Mouse (Mus musculus): ENCODE measurements around the gene Ccdc134. TPM values are rescaled to one million over a fixed set of nuclear protein-coding genes. Genes with fewer than 3 reads are reported as not detected.
A peak's percentile ranks its signal among the peaks of the same experiment; 100 is the strongest.

Gene Ccdc134
- polyA plus RNA-seq, 1 experiment from 2014 or later: 12.2 TPM

DNA sequence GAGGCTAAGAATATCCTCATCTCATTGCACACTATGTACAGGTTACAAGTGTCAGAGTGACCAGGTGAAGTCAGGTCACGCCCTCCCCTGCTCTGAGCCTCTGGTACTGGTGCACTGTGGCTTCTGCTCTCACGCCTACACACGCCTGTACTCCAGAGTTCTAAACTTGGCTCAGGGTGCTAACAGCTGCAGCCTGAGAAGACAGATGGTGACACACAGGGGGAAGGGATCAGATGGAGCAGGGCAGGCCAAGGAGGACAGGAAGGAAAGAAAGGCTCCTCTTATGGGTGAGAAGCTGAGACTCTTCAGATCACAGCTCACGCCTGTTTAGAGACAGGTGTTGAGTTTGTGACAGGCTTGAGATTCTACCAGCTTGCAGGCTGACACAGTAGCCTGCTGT is 7.7 kb downstream of the Ccdc134 start:
- peak; percentile 17; the same call in 1 of the 2 replicates for ATAC-seq
- Histone ChIP-seq H3K27me3 (replicated peaks) (no peaks in the 10 kb centered on the region), H3K9ac (no peak overlapping the region), H3K27ac (no peak overlapping the region), H3K36me3 (peaks cover 42% of the 10 kb centered on the region), H3K4me3 (no peak overlapping the region), H3K4me1 (peaks cover 13% of the 10 kb centered on the region), H3K4me2 (no peak overlapping the region), H3K9me3 (replicated peaks) (no peaks in the 10 kb centered on the region)
- WGBS (ENCODE audit: insufficient replicate concordance): 84% methylated on average over 4 of the region's 4 CpGs

DNA sequence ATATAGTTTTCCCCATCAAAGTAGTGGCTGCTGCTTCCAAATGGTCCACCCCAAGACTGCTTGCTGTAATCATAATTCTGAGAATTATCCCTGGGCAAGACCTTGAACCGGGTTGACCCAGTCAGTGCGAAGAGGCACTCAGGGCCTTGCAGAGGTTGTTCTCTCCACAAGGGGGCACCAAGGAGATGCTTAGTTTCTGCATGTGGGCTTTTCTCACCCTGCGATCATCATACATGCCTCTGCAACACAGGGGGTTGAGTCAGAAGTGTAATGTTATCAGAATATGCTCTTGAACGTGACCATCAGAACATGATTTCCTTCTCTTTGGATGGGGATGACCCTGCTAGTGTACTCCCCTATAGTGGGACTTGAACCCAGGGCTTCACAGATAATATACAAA is 10.8 kb downstream of the Ccdc134 start:
- no peak overlapping the region for H3K9ac ChIP-seq
- H3K4me2 ChIP-seq: no peak overlapping the region
- peak; percentile 57; the same call in 1 of the 2 replicates for ATAC-seq
- H3K4me3 ChIP-seq: no peak overlapping the region
- 51% methylated on average over 4 of the region's 4 CpGs for WGBS (ENCODE audit: insufficient replicate concordance)
- peaks cover 31% of the 10 kb centered on the region for H3K36me3 ChIP-seq
- H3K27me3 ChIP-seq (replicated peaks): no peaks in the 10 kb centered on the region
- peaks cover 18% of the 10 kb centered on the region for H3K4me1 ChIP-seq
- no peak overlapping the region for H3K27ac ChIP-seq
- H3K9me3 ChIP-seq (replicated peaks): no peaks in the 10 kb centered on the region

DNA sequence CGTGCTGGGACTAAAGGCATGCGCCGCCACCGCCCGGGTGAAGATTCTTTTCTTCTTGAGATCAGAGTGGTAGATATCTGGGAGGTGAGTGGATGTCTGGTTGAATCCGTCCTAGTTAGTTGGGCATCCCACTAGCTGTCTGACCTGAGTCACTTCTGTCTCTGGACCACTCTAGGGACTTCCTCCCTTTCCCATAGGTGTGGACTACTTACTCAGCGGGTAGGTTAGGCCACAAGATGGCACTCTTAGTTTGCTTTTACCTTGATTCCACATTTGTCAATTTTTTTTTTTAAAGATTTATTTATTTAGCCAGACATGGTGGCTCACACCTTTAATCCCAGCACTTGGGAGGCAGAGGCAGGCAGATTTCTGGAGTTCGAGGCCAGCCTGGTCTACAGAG is 11.5 kb downstream of the Ccdc134 start:
- Histone ChIP-seq H3K4me2 (no peak overlapping the region), H3K4me1 (peaks cover 23% of the 10 kb centered on the region), H3K27ac (no peak overlapping the region), H3K9me3 (replicated peaks) (no peaks in the 10 kb centered on the region), H3K4me3 (no peak overlapping the region), H3K27me3 (replicated peaks) (no peaks in the 10 kb centered on the region), H3K9ac (no peak overlapping the region), H3K36me3 (peaks cover 30% of the 10 kb centered on the region)
- no peak for ATAC-seq
- 87% methylated on average over 8 of the region's 8 CpGs for WGBS (ENCODE audit: insufficient replicate concordance)

DNA sequence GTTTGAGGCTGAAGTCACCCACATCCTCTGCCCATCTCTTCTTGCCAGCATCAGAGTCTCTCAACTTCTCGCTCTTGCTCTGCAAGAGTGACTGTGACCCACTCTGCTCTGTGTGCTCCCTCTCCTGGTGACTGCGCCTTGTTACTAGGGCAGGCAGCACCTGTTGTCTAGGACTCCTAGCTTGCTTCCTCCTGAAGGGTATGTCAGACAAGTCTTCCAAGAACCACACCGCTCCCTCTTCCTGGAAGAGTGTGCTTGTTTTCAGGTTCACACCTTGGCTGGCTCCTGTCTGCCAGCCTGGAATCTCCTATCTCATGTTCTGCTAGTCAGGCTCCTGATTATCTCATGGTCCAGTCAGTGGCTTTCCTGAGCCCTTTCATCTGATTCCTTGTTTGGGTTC is 12.6 kb downstream of the Ccdc134 start:
- H3K4me3 ChIP-seq: no peak overlapping the region
- peak overlapping the region; percentile 39; the same call in 1 of the 2 replicates for H3K27ac ChIP-seq
- H3K4me1 ChIP-seq: peaks cover 34% of the 10 kb centered on the region
- H3K27me3 ChIP-seq (replicated peaks): no peaks in the 10 kb centered on the region
- H3K9ac ChIP-seq: no peak overlapping the region; the same call in 1 of the 2 replicates
- ATAC-seq: no peak
- WGBS (ENCODE audit: insufficient replicate concordance): 87% methylated on average over 3 of the region's 3 CpGs
- H3K4me2 ChIP-seq: no peak overlapping the region
- peaks cover 30% of the 10 kb centered on the region for H3K36me3 ChIP-seq
- H3K9me3 ChIP-seq (replicated peaks): no peaks in the 10 kb centered on the region

DNA sequence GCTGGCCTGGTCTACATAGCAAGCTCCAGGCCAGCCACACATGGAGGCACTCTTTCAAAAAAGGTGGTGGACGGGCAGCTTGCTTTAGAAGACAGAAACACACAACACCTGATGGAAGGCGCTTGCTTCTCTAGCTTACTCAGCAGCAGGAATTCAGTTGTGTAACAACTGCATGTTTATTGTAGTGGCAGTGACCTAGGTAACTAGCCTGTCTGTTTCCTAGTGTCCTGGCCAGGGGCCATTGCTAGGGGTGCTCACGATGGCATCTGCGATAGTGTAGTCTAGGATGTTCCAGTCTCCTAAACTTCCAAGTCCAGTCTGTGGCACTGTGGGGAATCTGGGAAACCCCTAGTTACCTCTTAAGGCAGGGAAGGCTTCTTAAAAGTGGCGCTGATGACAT is 16.4 kb downstream of the Ccdc134 start:
- peaks cover 20% of the 10 kb centered on the region for H3K36me3 ChIP-seq
- WGBS (ENCODE audit: insufficient replicate concordance): 81% methylated on average over 5 of the region's 5 CpGs
- no peak overlapping the region for H3K4me3 ChIP-seq
- H3K27ac ChIP-seq: peak overlapping the region; percentile 92; the same call in 1 of the 2 replicates
- no peak overlapping the region for H3K9ac ChIP-seq
- H3K9me3 ChIP-seq (replicated peaks): no peaks in the 10 kb centered on the region
- no peaks in the 10 kb centered on the region for H3K27me3 ChIP-seq (replicated peaks)
- no peak overlapping the region for H3K4me2 ChIP-seq
- H3K4me1 ChIP-seq: peaks cover 60% of the 10 kb centered on the region
- no peak for ATAC-seq

DNA sequence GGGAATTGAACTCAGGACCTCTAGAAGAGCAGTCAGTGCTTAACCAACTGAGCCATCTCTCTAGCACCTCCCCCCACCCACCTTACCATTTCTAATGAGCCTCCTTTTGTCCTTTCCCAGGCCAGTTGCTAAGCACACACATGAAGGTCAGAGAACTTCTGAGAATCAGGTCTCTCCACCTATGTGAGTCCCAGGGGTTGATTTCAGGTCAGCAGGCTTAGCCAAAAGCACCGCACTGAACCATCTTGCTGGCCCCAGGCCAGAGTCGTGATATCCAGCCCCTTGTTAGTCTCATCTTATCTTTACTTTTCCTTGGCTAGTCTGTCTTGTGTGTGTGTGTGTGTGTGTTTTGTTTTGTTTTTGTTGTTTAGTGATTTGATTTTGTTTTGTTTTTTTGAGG is 17.7 kb downstream of the Ccdc134 start:
- 11% methylated on average over 2 of the region's 2 CpGs for WGBS (ENCODE audit: insufficient replicate concordance)
- Histone ChIP-seq H3K9ac (peak overlapping the region; percentile 99; the same call in 1 of the 2 replicates), H3K4me3 (no peak overlapping the region), H3K27me3 (replicated peaks) (no peaks in the 10 kb centered on the region), H3K4me2 (peak overlapping the region; percentile 82), H3K4me1 (peaks cover 63% of the 10 kb centered on the region), H3K9me3 (replicated peaks) (no peaks in the 10 kb centered on the region), H3K27ac (peak overlapping the region; percentile 92), H3K36me3 (peaks cover 14% of the 10 kb centered on the region)
- ATAC-seq: no peak

DNA sequence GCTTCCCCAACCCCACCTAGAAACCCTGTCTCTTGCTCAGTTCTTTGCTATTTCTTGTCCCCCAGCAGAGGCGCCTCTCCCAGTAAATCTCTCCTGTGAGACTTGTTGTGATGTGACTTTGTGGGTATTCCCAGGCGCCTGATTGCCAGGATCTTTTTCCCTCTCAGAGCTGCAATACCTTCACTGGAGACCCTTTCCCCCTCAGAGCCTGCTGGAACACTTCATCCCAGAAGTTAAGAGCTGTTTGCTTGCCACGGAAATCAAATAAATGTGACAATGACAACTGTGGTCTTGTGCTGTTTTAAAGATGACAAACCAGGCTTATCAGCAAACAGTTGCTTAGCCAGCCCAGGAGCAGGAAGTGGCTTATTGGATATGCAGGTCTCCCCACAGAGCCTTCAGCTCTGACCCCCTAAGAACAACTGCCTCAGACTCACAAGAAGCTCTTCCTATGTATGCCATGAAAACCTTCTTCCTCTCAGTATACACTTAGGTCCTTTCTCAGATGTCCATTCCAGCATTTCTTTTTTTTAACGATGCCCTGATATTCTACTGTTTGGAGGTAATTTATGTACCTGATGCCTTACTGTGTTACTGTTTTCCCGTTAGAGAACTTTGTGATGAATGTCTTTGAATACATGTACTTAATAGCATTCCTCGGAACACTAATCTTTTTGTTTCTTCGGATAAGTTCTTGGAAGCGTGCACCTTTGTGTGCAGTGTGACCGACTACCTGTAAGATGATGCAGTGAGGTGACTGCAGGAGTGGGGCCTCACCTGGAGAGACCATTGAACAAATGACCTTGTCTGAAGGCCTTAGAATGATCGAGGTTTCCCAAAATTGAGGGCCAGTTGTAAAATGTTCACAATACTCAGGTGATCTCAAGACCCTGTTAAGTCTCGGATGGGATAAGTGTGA is 18.4 kb downstream of the Ccdc134 start:
- H3K4me1 ChIP-seq: peaks cover 63% of the 10 kb centered on the region
- H3K9me3 ChIP-seq (replicated peaks): no peaks in the 10 kb centered on the region
- H3K4me3 ChIP-seq: peak overlapping the region; percentile 95
- H3K9ac ChIP-seq: peak overlapping the region; percentile 99
- H3K27ac ChIP-seq: peak overlapping the region; percentile 92
- no peaks in the 10 kb centered on the region for H3K27me3 ChIP-seq (replicated peaks)
- peak overlapping the region; percentile 82 for H3K4me2 ChIP-seq
- peaks cover 17% of the 10 kb centered on the region for H3K36me3 ChIP-seq
- ATAC-seq: peak; percentile 6
- WGBS (ENCODE audit: insufficient replicate concordance): 16% methylated on average over 11 of the region's 11 CpGs

DNA sequence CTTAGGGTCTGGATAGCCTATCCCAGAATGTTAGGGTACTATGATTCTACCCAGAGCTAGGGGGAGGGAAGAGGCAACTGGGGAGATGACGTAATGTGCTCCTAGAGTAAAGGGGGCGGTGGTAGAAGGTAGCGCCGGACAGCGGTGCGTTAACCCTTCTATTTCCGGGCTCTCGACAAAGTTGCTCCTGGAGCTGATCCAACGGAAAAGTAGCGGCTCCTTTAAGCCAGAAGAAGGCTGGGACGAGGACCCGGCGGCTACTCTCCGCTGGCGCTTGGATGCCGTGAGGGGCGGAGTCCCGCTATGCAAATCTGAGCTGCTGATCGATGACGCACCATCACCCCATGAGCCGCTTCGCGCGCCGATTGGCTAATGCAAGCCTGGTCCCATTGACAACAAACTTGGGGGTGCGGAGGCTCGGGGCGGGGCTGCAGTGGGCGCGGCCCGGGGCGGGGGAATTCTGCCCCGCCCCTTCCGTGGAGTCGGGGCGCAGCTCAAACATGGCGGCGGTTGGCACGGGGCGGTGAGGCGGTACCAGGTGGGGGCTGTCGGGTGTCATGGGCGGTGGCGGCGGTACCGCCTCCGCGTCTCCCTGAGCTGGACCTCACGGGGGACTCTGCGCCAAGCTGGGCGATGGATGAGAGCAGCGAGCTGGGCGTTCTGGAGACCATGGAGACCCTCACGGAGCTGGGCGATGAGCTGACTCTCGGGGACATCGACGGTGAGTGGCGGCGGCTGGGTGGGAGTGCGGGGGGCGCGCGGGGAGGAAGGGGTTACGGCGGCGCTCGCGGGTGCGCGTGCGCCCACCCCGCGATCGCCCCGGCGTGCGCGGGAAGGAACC is 19.3 kb downstream of the Ccdc134 start, which contains the start of gene Srebf2:
Srebf2 (plus strand) TSS at position 412 of the 841 bp plus-strand sequence.
- no peaks in the 10 kb centered on the region for H3K27me3 ChIP-seq (replicated peaks)
- under 1% methylated on average over 77 of the region's 79 CpGs for WGBS (ENCODE audit: insufficient replicate concordance)
- H3K27ac ChIP-seq: peak within 1 kb of the TSS; percentile 92
- H3K36me3 ChIP-seq: peaks cover 13% of the 10 kb centered on the region
- peak; percentile 91 for ATAC-seq
- H3K4me3 ChIP-seq: peak within 1 kb of the TSS; percentile 95
- H3K9me3 ChIP-seq (replicated peaks): no peaks in the 10 kb centered on the region
- H3K4me1 ChIP-seq: peaks cover 66% of the 10 kb centered on the region
- H3K4me2 ChIP-seq: peak within 1 kb of the TSS; percentile 82
- peak within 1 kb of the TSS; percentile 99 for H3K9ac ChIP-seq

DNA sequence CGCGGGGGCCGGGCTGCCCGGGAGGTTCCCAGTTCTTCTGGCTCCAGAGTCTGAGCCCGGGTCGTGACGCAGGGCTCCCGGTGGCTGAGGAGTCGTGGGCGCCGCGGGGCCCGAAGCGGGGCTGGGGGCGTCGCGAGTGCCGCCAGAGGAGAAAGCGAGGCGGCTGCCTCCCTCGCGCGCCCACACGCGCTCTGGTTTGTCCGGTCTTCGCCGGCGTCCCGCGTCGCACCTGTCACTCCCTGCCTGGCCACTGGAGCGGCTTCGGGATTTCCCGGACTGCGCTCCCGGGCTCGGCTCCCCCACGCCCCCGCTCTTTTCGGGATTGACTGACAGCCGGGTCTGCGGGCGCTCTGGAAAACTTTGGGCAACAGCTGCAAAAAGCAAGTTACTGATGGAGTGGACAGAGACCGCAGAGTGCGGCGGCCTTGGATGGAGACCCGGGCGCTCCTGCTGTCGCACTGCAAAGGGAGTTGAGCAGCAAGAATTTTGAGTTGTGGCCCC is 19.9 kb downstream of the Ccdc134 start:
- Histone ChIP-seq H3K4me3 (peak overlapping the region; percentile 95), H3K27ac (peak overlapping the region; percentile 92), H3K4me1 (peaks cover 73% of the 10 kb centered on the region), H3K4me2 (peak overlapping the region; percentile 82), H3K27me3 (replicated peaks) (no peaks in the 10 kb centered on the region), H3K9me3 (replicated peaks) (no peaks in the 10 kb centered on the region), H3K36me3 (peaks cover 19% of the 10 kb centered on the region), H3K9ac (peak overlapping the region; percentile 99)
- WGBS (ENCODE audit: insufficient replicate concordance): under 1% methylated on average over 50 of the region's 50 CpGs
- 0 out of 2 replicates have a peak, but pooled peaks have one; percentile 6 for ATAC-seq

DNA sequence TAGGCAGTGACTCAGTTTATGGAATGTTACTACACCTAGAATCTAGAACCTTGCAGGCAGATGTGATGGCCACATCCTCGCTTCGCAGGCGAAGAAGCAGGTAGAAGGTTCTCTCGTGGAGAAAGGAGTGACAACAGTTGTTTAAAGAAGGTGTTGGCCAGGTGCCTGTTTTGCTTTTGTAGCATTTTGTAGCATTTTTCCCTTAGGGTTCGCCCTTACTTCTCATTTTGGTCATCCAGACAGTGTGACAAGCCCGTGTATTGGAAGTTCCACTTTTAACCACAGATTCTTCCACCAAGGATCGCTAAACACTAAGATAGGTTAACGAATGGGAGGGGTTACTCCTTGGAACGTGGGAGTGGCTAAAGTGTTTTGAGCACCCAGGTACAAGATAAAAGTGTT is 20.8 kb downstream of the Ccdc134 start:
- peaks cover 20% of the 10 kb centered on the region for H3K36me3 ChIP-seq
- H3K4me1 ChIP-seq: peaks cover 79% of the 10 kb centered on the region
- no peak for ATAC-seq
- 18% methylated on average over 9 of the region's 9 CpGs for WGBS (ENCODE audit: insufficient replicate concordance)
- peak overlapping the region; percentile 99 for H3K9ac ChIP-seq
- peak overlapping the region; percentile 95 for H3K4me3 ChIP-seq
- peak overlapping the region; percentile 82 for H3K4me2 ChIP-seq
- no peaks in the 10 kb centered on the region for H3K27me3 ChIP-seq (replicated peaks)
- peak overlapping the region; percentile 92 for H3K27ac ChIP-seq
- no peaks in the 10 kb centered on the region for H3K9me3 ChIP-seq (replicated peaks)

DNA sequence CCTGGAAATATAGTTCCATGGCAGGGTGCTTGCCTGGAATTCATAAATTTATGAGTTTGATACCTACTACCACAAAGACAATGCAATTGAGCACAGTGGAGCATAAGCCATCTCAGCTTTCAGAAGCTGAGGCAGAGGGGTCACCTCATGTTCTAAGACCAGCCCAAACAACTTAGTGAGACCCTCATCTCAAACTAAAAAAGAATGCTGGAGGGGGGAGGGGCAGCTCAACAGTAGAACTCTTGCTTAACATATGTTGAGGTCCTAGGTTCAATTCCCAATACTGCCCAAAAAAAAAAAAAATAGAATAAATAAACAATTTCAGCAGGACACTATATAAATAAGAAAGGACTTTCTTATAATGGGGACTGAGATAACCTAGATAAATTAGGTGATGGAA is 22.3 kb downstream of the Ccdc134 start:
- no peak for ATAC-seq

More for the DNA sequence above, 22.3 kb downstream of the Ccdc134 start:
- Histone ChIP-seq H3K9ac (no peak overlapping the region), H3K4me3 (no peak overlapping the region), H3K4me1 (peaks cover 81% of the 10 kb centered on the region), H3K27ac (no peak overlapping the region), H3K4me2 (no peak overlapping the region), H3K27me3 (replicated peaks) (no peaks in the 10 kb centered on the region), H3K36me3 (peaks cover 20% of the 10 kb centered on the region), H3K9me3 (replicated peaks) (no peaks in the 10 kb centered on the region)
